Mouse (Mus musculus): Measurements from ENCODE around the gene Tcf7l1.
"Not testable (repeated sequence)": the region's sequence is repeated elsewhere in the genome, so short reads cannot be mapped to it uniquely, and the experiment has no call there.

Tcf7l1 gene

DNA sequence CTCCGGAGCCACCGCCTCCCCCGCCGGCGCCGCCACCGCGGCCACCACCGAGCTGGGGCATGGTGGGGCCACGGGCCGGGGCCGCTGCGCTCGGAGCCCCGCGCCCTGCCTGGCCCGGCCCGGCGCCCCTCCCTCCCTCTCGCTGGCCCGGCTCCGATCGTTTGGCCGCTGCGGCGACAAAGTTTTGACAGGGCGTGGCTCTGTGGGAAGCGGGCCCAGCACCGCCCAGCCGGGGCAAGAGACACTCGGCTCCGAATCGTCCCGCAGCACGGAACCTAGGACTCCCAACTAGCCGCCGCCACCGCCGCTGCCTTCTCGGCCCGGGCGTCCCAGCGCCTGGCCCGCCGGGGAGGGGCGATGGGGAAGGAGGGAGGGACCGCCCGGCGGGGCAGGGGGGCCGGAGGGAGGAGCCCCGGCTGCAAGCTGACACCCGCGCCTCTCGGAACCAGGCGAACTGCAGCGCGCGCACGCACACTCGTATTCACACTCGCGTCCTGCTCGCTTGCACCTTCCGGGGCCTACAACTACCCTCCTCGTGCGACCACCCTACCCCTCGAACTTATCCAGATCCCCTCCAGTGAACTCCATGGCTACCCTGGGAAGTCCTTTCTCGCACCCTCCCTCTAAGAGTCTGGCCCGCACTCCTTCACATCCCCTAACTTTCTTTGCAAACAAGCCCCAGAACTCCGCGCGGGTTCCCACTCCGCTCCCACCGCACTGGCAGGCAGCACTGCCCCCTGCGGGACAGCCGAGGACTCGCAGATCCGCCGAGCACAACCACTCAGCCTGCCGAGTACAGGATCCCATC lies at the start of gene Tcf7l1:
Tcf7l1 (minus strand) TSS at position 363 of the 808 bp plus-strand sequence.
- peak; percentile 85 to 87 for DNase-seq

- DNase-seq = no peak
Measured at GRCm38 (mm10) chr6:72837756-72838155, 48.7 kb upstream of the Tcf7l1 start.

DNA sequence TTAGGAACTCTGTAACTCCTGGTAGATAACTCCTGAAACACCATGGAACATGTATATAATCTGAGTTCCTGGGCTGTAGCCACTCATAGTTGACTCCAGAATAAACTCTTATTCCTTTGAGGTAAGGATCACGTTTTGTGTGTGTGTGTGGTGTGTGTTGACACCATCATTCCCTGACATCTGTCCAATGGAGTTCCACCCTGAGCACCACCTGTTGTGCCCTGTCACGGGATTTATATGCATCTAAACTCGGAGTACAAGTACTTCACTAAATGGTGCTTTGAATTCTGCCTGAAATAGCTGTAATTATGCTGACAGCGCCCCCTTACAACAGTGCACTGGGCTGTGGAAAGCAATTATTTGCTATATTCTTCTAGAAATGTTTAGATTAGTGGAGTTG lies 45.5 kb upstream of the Tcf7l1 start:
- DNase-seq = no peak

GRCm38 (mm10) chr6:72831858-72832257 lies 42.8 kb upstream of the Tcf7l1 start:
- DNase-seq = no peak

DNA sequence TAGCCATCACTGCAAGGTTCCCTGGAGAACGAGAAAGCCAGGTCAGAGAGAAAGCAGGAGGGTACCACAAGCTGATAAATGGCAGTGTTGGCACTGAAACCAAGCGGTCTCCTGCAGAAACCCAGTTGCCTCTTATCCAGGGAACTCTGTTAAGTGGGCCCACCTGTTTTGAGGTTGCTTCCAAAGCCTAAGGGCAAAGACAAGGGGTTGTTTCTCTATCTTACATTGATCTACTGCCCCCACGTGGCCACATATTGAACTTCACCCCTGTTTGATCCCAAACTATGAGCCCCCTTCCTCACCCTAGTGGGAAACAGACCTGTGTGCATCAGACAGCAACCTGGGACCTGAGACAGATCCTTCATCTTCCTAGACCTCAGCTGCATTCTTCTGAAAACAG lies 42.2 kb upstream of the Tcf7l1 start:
- DNase-seq = peak; percentile 24 to 66

DNA sequence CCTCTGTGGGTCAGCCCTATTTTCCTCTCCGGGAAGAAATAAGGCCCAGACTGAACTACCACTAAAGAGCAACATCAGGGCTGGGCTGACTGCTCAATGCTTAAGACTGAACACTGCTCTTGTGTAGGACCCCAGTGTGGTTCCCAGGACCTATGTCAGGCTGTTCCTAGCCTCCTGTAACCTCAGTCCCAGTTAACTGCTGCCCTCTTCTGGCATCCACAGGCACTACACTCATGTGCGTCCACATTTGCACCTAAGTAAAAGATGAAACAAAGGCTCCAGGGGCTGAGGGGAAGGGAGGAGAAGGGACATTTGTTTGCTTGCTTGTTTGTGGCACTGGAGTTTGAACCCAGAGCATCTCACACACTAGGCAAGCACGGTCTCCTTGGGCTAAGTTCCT lies 39.8 kb upstream of the Tcf7l1 start:
- peak in 1 of 2 experiments; percentile 19 for DNase-seq

DNA sequence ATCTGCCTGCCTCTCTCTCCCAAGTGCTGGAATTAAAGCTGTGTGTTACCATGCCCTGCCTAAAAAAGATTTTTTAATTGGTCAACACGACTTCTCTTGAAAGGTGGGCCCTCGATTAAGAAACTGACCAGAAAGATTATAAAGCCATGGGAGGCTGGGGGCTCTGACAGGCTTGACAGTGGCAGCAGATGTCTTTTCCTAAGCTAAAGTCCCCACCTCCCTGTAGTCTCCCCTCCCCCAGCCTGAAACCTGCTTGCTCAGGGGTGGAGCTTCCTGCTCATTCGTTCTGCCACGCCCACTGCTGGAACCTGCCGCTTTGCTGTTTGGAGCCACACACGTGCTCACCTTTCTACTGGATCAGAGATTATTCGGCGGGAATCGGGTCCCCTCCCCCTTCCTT lies 39.0 kb upstream of the Tcf7l1 start:
- DNase-seq = not testable (repeated sequence)

DNA sequence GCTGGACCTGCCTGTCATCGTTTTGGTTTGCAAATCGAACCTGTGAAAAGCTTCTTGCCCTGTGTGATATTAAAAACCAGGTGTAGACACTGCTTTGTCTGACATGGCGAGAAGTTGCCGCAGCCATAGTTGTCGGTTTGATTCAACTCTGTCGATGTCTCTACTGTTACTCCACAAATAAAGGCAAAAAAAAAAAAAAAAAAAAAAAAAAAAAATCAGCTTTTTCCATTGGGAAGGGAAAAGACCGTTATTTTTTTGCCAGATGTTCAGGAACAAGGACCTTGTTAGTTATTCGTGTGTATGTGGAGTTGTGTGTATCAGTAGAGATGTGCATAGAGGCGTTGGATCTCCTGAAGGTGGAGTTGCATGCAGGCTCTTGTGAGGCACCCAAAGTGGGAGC lies 36.7 kb upstream of the Tcf7l1 start:
- DNase-seq = no peak

DNA sequence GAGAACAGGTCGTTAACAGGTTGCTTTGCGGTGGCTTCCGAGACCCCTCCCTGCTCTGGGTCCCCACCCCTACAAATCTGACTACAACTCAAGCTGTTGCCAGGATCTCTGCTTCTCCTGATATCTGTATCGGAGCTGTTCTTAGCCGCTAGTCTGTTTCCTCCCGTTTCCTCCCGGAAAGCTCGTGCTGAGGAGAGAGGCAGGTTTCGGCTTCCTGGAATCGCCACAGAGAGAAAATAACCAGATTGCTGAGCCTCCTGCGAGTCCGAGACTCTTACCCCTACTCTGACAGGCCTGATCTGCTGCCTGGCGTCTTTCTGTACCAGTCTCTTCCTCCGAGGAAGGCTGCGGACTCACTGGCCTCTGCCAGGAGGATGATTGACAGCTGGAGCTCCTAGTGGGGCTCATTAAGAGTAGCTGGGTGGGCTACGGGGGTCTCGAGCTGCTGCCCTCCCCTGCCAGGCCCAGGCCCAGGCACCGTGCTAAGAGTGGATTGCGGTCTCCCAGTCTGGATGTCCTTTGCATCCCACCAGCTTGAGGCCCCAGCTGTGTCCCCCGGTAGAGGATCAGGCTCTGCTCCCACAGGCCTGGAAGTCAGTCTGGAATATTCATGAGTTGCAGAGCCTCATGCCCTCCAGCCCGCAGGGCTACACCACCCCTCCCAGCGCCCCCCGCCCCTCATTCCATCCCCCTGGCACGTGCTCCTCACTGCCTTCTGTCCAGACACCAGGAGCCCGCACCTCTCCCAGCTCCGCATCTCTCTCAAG lies 36.1 kb upstream of the Tcf7l1 start:
- peak in 1 of 2 experiments; percentile 11 for DNase-seq

DNA sequence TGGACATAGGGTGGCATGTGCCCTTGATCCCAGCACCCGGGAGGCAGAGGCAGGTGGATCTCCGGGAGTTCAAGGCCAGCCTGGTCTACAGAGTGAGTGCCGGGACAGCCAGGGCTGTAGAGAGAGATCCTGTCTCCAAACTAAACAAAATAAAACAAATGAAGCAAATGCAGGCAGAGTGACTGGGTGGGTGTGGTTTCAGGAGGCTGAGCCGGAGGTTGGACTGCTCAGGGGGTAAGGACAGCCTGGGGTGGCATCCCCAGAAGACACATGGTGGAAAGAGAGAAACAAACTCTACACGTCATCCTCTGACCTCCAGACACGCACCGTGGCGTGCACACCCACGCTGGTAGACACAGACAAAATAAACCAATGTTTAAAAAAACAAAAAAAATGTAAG lies 24.4 kb upstream of the Tcf7l1 start:
- no peak for DNase-seq

DNA sequence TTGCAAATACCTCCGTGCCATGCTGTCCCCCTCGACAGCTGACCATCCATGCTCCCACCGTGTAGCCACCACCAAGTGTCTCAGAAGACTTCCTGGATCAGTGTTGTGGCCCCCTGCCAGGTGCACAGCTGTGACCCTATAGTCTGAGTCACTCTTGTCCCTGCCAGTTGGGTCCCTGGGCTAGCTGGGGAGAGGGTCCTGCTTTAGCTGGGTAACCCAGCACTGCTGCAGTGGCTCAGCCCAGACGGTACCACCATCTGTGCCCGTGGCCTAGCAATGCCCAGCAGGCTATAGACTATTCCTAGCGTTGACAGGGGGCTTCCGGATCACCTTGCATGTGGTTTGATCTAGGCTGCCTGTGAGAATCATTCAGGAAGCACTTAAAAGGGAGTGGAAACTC lies 21.2 kb upstream of the Tcf7l1 start:
- no peak for DNase-seq

DNA sequence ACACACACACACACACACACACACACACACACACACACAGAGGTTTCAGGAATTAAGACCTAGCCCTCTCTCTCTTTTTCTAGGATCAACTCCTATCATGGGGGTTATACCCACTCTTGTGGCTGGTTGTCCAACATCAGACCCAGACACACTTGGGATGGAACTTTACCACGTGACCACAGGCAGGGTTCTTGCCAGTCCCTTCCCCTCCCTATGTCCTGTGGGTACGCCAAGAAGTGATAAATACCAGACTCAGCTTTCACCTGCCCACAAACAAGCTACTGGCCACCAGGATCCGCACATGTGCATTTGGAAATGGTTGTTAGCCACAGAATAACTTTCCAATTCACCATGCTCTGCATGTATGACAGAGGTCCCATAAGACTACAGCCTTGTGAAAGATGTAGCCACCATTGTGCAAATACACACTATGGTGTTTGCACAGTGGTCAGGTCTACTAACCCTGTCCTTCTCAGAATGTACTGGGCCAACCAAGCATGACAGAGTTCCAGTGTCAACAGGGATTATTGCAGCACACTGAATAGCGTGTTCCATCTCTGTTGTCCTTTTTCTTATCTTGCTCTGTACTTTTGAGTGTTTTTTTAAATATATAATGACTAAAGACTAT lies 20.6 kb upstream of the Tcf7l1 start:
- no peak for DNase-seq

DNA sequence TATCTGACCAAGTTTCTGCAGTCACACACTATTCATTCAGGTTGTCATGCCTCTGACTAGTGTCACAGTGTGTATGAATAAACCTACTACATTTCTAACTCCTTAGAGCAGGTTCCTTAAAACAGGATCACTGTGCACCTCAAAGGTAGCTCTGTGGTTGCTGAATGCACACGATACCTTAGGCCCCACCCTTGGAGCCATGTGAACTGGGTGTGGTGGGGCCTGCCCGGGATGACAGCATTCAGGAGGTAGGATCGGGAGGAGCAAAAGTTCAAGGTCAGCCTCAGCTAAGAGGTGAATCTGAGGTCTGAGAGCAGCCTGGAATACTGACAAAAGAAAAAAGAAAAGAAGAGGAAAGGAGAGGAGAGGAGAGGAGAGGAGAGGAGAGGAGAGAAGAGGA lies 19.3 kb upstream of the Tcf7l1 start:
- no peak for DNase-seq

- DNase-seq = no peak
Measured at GRCm38 (mm10) chr6:72803669-72804068, 14.6 kb upstream of the Tcf7l1 start.

DNA sequence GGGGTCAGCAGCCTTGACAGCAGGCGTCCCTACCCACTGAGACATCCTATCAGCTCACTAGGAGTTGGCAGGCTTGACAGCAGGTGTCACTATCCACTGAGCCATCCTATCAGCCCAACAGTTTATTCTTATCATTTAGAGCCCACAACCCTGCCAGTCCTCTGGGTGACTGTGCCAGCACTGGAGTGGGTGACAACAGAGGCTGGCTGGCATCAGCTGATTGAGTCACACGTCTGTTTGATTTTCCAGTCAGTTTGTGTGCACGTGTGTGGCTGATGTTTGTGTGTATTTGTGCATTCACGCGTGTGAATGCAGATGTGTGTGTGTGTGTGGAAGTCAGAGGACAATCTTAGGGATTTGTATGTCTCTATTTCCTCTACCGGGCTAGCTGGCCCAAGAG lies 13.1 kb upstream of the Tcf7l1 start:
- no peak for DNase-seq

- no peak for DNase-seq
Measured at GRCm38 (mm10) chr6:72800641-72801040, 11.6 kb upstream of the Tcf7l1 start.

DNA sequence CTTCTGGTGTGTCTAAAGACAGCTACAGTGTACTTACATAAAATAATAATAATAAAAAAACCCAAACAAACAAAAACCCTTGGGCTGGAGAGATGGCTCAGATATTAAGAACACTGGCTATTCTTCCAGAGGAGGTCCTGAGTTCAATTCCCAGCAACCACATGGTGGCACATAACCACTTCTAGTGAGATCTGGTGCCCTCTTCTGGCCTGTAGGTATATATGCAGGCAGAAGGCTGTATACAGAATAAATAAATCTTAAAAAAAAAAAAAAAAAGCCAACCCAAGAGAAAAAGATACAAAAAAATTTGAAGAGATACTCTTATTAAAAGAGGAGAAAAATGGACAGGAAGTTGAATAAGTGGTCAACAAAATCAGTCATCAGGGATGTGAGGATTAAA lies 8.7 kb upstream of the Tcf7l1 start:
- DNase-seq = no peak

GRCm38 (mm10) chr6:72795444-72795843 lies 6.4 kb upstream of the Tcf7l1 start:
- no peak for DNase-seq

DNA sequence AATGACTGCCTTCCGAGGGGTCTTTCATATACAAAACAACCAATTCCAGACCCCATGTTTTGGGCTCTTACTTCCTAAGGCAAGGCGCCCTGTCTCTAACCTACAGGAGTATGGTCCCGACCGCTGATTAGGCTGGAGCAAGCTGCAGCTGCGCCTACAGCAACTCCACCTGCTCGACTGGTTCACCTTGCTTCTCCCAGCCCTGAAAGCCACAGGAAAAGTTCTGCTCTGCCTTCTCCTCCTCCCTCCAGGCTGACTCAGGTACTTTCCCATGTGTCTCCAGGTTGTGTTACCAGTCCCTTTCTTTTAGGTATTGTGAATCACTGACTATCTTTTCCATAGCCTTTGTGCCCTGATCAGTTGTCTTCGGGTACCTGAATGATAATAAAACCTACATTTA lies 5.8 kb upstream of the Tcf7l1 start:
- no peak for DNase-seq

- DNase-seq = no peak
Measured at GRCm38 (mm10) chr6:72792641-72793040, 3.6 kb upstream of the Tcf7l1 start.

GRCm38 (mm10) chr6:72787948-72788891 lies 834 bp downstream of the Tcf7l1 start:
- peak; percentile 19 to 24 for DNase-seq

- peak in 1 of 2 experiments; percentile 9 for DNase-seq
Measured at GRCm38 (mm10) chr6:72787322-72787947, 1.6 kb downstream of the Tcf7l1 start.

Data from kidney, adult 8-10 months (tissue).